Mouse (Mus musculus): Measurements from ENCODE around the gene Zbtb12. TPM values are rescaled to one million over a fixed set of nuclear protein-coding genes. Genes with fewer than 3 reads are reported as not detected.
A peak's percentile ranks its signal among the peaks of the same experiment; 100 is the strongest.

Zbtb12 gene
- polyA plus RNA-seq, 1 experiment from 2014 or later, result 17.4 TPM

- no peak for ATAC-seq (replicated peaks)
- 71% methylated on average over 3 of the region's 3 CpGs for WGBS
- no peak overlapping the region for H3K9ac ChIP-seq
- H3K4me1 ChIP-seq, result no peaks in the 10 kb centered on the region
- H3K9me3 ChIP-seq, result no peaks in the 10 kb centered on the region
- no peak overlapping the region for H3K4me3 ChIP-seq
- H3K27ac ChIP-seq, result no peak overlapping the region
- H3K36me3 ChIP-seq (replicated peaks), result no peaks in the 10 kb centered on the region
- peaks cover 2% of the 10 kb centered on the region; the same call in 1 of the 2 replicates for H3K27me3 ChIP-seq (replicated peaks)
- H3K4me2 ChIP-seq, result no peak overlapping the region
These were observed 4.0 kb downstream of the Zbtb12 start for GRCm38 (mm10) chr17:34883332-34883731.

GRCm38 (mm10) chr17:34884704-34885103, 5.4 kb downstream of the Zbtb12 start:
- no peak for ATAC-seq (replicated peaks)
- H3K27me3 ChIP-seq (replicated peaks), result peaks cover 2% of the 10 kb centered on the region; the same call in 1 of the 2 replicates
- H3K4me3 ChIP-seq, result no peak overlapping the region
- no peaks in the 10 kb centered on the region for H3K36me3 ChIP-seq (replicated peaks)
- H3K27ac ChIP-seq, result no peak overlapping the region
- WGBS, result 91% methylated on average over 6 of the region's 6 CpGs
- no peak overlapping the region for H3K4me2 ChIP-seq
- H3K9me3 ChIP-seq, result no peaks in the 10 kb centered on the region
- H3K9ac ChIP-seq, result no peak overlapping the region
- H3K4me1 ChIP-seq, result no peaks in the 10 kb centered on the region

DNA sequence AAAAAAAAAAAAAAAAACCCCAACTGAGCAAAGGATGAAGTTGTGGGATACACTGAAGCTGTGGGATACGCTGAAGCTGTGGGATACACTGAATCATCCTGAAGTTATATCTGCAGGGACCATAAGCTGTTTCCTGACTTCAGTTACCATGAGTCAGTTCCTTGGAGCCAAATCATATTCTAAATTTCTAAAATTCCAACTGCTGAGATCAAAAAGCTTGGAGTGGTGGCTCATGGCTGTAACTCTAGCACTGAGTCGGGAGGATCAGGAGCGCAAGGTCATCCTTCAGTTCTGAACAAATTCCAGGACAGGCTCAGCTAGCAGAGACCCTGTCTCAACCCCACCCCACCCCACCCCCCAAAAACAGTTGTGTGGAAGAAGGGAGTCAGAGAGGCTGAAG, 6.3 kb downstream of the Zbtb12 start:
- 91% methylated on average over 3 of the region's 3 CpGs for WGBS
- Histone ChIP-seq H3K4me3 (no peak overlapping the region), H3K4me1 (no peaks in the 10 kb centered on the region), H3K27ac (no peak overlapping the region), H3K9ac (no peak overlapping the region), H3K9me3 (no peaks in the 10 kb centered on the region), H3K36me3 (replicated peaks) (no peaks in the 10 kb centered on the region), H3K4me2 (no peak overlapping the region), H3K27me3 (replicated peaks) (peaks cover 2% of the 10 kb centered on the region; the same call in 1 of the 2 replicates)
- ATAC-seq (replicated peaks), result no peak

GRCm38 (mm10) chr17:34887942-34888341, 8.7 kb downstream of the Zbtb12 start:
- no peaks in the 10 kb centered on the region for H3K36me3 ChIP-seq (replicated peaks)
- H3K9ac ChIP-seq, result no peak overlapping the region
- H3K27ac ChIP-seq, result no peak overlapping the region
- no peaks in the 10 kb centered on the region for H3K9me3 ChIP-seq
- no peak overlapping the region for H3K4me2 ChIP-seq
- no peaks in the 10 kb centered on the region for H3K4me1 ChIP-seq
- no peak for ATAC-seq (replicated peaks)
- WGBS, result 86% methylated on average over 5 of the region's 5 CpGs
- H3K4me3 ChIP-seq, result no peak overlapping the region
- H3K27me3 ChIP-seq (replicated peaks), result no peaks in the 10 kb centered on the region

DNA sequence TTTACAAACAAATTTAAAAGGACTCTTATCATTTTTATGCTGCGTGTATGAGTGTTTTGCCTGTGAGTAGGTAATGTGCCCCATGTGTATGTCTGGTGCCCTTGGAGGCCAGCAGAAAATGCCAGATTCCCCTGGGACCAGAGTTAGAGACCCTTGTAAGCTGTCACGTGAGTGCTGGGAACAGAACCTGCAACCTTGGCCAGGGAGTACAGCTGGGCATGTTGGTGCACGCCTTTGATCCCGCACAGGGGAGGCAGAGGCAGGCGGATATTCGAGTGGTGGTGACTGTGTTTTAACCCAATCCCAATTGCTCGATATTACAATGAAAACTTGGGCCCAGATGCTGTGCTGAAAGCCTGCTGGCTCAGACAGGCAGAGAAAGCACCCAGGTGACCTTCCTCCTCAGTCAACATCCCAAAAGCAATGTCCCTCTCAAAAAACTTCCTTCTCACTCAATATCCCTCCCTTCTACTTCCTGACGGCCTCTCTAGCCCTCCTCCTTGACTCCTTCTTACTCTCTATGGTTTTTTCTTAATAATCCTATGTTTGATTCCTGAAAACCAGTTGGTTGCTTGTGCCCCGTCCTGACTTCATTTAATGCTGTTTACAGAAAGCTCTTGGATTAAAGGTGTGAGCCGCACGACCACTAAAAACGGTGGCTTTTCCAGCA, 10.9 kb downstream of the Zbtb12 start:
- H3K4me3 ChIP-seq, result no peak overlapping the region
- WGBS, result 91% methylated on average over 12 of the region's 12 CpGs
- H3K27ac ChIP-seq, result no peak overlapping the region

DNA sequence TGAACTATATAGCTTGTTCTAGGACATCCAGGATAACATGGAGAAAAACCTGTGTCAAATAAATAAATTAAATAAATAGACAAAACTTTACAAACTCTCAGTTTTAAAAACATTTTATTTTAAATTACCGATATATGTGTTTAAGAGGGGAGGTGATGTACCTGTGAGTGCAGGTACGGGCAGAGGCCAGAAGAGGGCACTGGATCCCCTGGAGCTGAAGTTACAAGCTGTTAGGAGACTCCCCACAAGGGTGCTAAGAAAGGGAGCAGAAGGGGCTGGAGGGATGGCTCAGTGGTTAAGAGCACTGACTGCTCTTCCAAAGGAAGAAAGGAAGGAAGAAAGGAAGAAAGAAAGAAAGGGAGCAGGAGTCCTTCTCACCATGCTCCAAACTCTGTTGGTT, 12.1 kb downstream of the Zbtb12 start:
- Histone ChIP-seq H3K27ac (no peak overlapping the region), H3K4me1 (peaks cover 19% of the 10 kb centered on the region), H3K9ac (no peak overlapping the region), H3K9me3 (no peaks in the 10 kb centered on the region), H3K4me2 (no peak overlapping the region), H3K27me3 (replicated peaks) (no peaks in the 10 kb centered on the region), H3K4me3 (no peak overlapping the region), H3K36me3 (replicated peaks) (0 out of 2 replicates have a peak, but pooled peaks cover 2% of the 10 kb centered on the region)
- no peak for ATAC-seq (replicated peaks)
- WGBS, result 93% methylated on average over 2 of the region's 2 CpGs

More for the DNA sequence above, 10.9 kb downstream of the Zbtb12 start:
- Histone ChIP-seq H3K36me3 (replicated peaks) (no peaks in the 10 kb centered on the region), H3K9me3 (no peaks in the 10 kb centered on the region), H3K9ac (no peak overlapping the region), H3K4me2 (no peak overlapping the region), H3K4me1 (peaks cover 8% of the 10 kb centered on the region), H3K27me3 (replicated peaks) (no peaks in the 10 kb centered on the region)
- no peak for ATAC-seq (replicated peaks)

DNA sequence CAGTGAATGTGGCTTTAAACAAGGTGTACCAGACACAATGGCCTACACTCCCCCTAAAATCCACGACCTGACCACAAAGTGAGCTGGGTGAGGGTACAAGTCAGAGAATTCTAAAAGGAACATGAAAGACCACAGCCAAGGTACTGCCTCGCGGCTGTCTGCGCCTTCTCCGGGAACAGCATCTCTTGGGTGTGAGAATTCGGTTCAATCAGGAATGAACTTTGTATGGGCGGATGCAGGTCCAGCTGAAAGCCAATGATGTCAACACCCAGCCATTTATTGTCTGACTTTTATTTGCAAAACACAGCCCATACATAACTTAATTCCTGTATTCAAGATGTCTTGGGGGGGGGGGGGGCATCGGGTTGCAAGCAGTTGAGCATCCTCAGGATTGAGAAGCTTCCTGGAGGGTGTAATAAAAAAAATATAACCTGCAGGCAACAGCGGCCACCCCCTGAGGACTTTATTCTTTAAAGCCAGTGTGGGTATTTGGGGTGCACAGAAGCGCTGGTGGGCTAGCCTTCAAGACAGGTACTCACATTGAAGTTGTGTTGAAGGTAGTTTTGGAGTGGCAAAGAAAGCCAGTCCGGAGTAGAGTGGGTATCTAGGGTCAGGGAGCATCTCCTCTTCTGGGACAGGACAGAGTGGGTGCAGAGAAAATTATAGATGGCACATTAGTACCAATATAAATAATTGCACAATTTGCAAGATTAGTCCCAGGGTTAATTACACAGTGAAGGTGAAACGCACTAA, 14.0 kb downstream of the Zbtb12 start:
- H3K9me3 ChIP-seq, result no peaks in the 10 kb centered on the region
- H3K27ac ChIP-seq, result peak overlapping the region; percentile 95
- WGBS, result 75% methylated on average over 12 of the region's 12 CpGs
- peak overlapping the region; percentile 49 for H3K9ac ChIP-seq
- ATAC-seq (replicated peaks), result no peak
- H3K4me3 ChIP-seq, result peak overlapping the region; percentile 81
- H3K4me1 ChIP-seq, result peaks cover 34% of the 10 kb centered on the region
- H3K27me3 ChIP-seq (replicated peaks), result no peaks in the 10 kb centered on the region
- peak overlapping the region; percentile 91 for H3K4me2 ChIP-seq
- H3K36me3 ChIP-seq (replicated peaks), result 0 out of 2 replicates have a peak, but pooled peaks cover 3% of the 10 kb centered on the region

DNA sequence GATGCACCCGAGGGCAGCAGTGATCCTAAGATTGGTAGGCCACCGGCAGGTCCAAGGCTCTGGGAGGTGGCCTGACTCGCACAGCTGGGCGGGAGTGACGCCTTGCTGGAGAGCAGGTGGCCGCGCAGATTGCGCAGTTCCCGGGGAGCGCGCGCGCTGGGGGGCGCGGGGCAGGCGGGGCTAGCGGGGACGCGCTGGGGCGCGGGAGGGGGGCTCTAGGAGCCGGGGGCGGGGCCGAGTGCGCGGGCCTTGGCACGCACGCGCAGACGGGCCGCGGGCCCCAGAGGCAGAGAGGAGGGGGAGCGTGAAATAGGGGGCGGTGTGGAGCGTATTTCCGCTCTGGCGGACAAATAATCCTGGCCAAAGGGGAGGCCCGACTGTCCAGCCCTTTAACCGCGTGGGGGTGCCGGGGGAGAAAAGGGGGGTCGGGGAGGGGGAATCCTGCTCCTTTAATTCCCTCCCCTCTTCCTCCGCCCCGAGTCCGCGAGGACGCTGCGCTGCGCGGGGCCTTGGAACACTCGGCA, 14.9 kb downstream of the Zbtb12 start:
- Histone ChIP-seq H3K9me3 (no peaks in the 10 kb centered on the region), H3K27ac (peak overlapping the region; percentile 95), H3K9ac (peak overlapping the region; percentile 92), H3K4me1 (peaks cover 34% of the 10 kb centered on the region), H3K36me3 (replicated peaks) (0 out of 2 replicates have a peak, but pooled peaks cover 3% of the 10 kb centered on the region), H3K4me2 (peak overlapping the region; percentile 91), H3K27me3 (replicated peaks) (no peaks in the 10 kb centered on the region), H3K4me3 (peak overlapping the region; percentile 81)
- ATAC-seq (replicated peaks), result peak; percentile 89
- WGBS, result under 1% methylated on average over 23 of the region's 51 CpGs

DNA sequence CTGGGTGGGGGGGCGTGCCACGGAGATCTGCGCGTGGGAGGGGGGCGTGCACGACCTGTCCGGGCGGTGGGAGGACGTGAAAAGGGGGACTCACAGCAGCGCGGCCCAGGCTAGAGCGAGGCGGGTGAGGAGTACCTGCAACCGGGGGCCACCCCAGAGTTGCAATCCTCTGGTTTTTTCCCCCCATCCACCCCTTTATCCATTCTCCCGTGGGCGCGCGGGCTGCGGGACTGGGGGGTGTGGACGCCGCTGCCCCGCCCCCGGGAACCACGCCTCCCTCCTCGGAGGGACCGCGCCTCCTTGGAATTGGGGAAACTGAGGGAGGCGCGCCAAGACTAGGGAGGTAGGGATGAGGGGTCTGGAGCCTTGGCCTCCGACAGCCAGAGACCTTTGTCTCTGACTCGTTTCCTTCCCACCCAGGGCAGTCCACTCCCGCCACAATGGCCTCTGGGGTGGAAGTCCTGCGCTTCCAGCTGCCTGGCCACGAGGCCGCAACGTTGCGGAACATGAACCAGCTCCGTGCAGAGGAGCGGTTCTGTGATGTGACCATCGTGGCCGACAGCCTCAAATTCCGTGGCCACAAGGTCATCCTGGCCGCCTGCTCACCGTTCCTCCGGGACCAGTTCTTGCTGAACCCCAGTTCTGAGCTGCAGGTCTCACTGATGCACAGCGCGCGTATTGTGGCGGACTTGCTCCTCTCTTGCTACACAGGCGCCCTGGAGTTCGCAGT, 15.7 kb downstream of the Zbtb12 start:
- 4% methylated on average over 51 of the region's 51 CpGs for WGBS
- Histone ChIP-seq H3K27ac (peak overlapping the region; percentile 95), H3K4me3 (peak overlapping the region; percentile 81), H3K36me3 (replicated peaks) (0 out of 2 replicates have a peak, but pooled peaks cover 3% of the 10 kb centered on the region), H3K4me2 (peak overlapping the region; percentile 91), H3K9ac (peak overlapping the region; percentile 92), H3K27me3 (replicated peaks) (no peaks in the 10 kb centered on the region), H3K9me3 (no peaks in the 10 kb centered on the region), H3K4me1 (peaks cover 42% of the 10 kb centered on the region)
- ATAC-seq (replicated peaks), result peak; percentile 57

DNA sequence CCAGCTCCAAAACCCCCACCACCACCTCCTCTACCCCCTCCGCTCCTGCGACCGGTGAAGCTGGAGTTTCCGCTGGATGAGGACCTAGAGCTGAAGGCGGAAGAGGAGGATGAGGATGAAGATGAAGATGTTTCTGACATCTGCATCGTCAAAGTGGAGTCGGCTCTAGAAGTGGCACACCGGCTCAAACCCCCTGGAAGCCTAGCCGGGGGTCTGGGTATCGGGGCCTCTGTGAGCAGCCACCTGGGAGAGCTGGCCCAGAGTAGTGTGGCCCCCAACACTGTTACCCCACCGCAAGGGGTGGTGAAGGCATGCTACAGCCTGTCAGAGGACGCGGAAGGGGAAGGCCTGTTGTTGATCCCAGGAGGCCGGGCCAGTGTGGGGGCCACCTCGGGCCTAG, 16.4 kb downstream of the Zbtb12 start:
- no peaks in the 10 kb centered on the region for H3K27me3 ChIP-seq (replicated peaks)
- H3K27ac ChIP-seq, result peak overlapping the region; percentile 95
- no peaks in the 10 kb centered on the region for H3K9me3 ChIP-seq
- peaks cover 50% of the 10 kb centered on the region for H3K4me1 ChIP-seq
- no peak for ATAC-seq (replicated peaks)
- 0 out of 2 replicates have a peak, but pooled peaks cover 3% of the 10 kb centered on the region for H3K36me3 ChIP-seq (replicated peaks)
- H3K9ac ChIP-seq, result peak overlapping the region; percentile 92
- H3K4me3 ChIP-seq, result peak overlapping the region; percentile 81
- peak overlapping the region; percentile 91 for H3K4me2 ChIP-seq
- 89% methylated on average over 15 of the region's 15 CpGs for whole genome bisulfite sequencing

DNA sequence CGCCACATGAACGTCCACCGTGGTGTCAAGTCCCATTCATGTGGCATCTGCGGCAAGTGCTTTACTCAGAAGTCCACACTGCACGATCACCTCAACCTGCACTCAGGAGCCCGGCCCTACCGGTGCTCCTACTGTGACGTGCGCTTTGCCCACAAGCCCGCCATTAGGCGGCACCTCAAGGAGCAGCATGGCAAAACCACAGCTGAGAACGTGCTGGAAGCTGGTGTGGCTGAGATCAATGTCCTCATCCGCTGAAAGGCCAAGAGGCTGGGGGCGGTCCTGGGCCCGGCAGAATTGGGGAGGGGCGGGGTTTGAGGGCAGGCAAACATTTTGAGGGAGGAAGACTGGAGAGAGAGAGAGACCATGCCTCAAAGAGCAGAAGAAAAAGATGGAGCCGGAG, 17.1 kb downstream of the Zbtb12 start:
- WGBS, result 81% methylated on average over 17 of the region's 17 CpGs
- Histone ChIP-seq H3K9ac (no peak overlapping the region), H3K4me3 (peak overlapping the region; percentile 81)

More for the DNA sequence above, 17.1 kb downstream of the Zbtb12 start:
- peak overlapping the region; percentile 91 for H3K4me2 ChIP-seq
- ATAC-seq (replicated peaks), result no peak
- no peaks in the 10 kb centered on the region for H3K27me3 ChIP-seq (replicated peaks)
- H3K27ac ChIP-seq, result peak overlapping the region; percentile 95
- H3K36me3 ChIP-seq (replicated peaks), result 0 out of 2 replicates have a peak, but pooled peaks cover 3% of the 10 kb centered on the region
- H3K4me1 ChIP-seq, result peaks cover 56% of the 10 kb centered on the region
- H3K9me3 ChIP-seq, result no peaks in the 10 kb centered on the region

Measured in midbrain, embryonic 15.5 days (tissue).